Mouse (Mus musculus) midbrain, embryonic 15.5 days (tissue): ENCODE data around the gene Tm4sf5. TPM values are rescaled to one million over a fixed set of nuclear protein-coding genes. Genes with fewer than 3 reads are reported as not detected.

ENCODE experiments used
- polyA plus RNA-seq: library from polyadenylated mRNA; unstranded; fragments of >200 nt; fragmentation: Nextera tagmentation; extraction: Ambion mirVana; gene quantifications from 2 replicates; pipeline ENCODE4 v1.2.1, GENCODE M21; 2015

Gene Tm4sf5
- polyA plus RNA-seq, 1 experiment from 2014 or later: 3.8 TPM

Other genes starting within 250 kb of the Tm4sf5 start
- gene Alox12, start 249.9 kb upstream of the Tm4sf5 start, polyA plus RNA-seq: 0.49 and 0.74 TPM in 2 replicates
- 0.22 TPM in 1 of 2 replicates, not detected in the other for gene Alox12e, start 182.6 kb upstream of the Tm4sf5 start, polyA plus RNA-seq
- 0.06 TPM in 1 of 2 replicates, not detected in the other for gene Alox15, start 153.2 kb upstream of the Tm4sf5 start, polyA plus RNA-seq
- gene Pelp1, start 95.2 kb upstream of the Tm4sf5 start, polyA plus RNA-seq: 32.6 and 33.8 TPM in 2 replicates
- gene Arrb2, start 72.6 kb upstream of the Tm4sf5 start, polyA plus RNA-seq: 53.6 and 53.8 TPM in 2 replicates
- 46.2 and 49.5 TPM in 2 replicates for gene Med11, start 53.3 kb upstream of the Tm4sf5 start, polyA plus RNA-seq
- gene Zmynd15, start 45.8 kb upstream of the Tm4sf5 start, polyA plus RNA-seq: 0.61 and 0.62 TPM in 2 replicates
- gene Cxcl16, start 45.3 kb upstream of the Tm4sf5 start, polyA plus RNA-seq: 2.5 and 2.9 TPM in 2 replicates
- gene Vmo1, start 9.4 kb downstream of the Tm4sf5 start, polyA plus RNA-seq: 0.46 TPM in 1 of 2 replicates, not detected in the other
- 0.14 and 0.27 TPM in 2 replicates for gene Gltpd2, start 14.0 kb downstream of the Tm4sf5 start, polyA plus RNA-seq
- gene Psmb6, start 20.1 kb downstream of the Tm4sf5 start, polyA plus RNA-seq: 777 and 795 TPM in 2 replicates
- gene Gm40193, start 27.7 kb downstream of the Tm4sf5 start, polyA plus RNA-seq: not detected in 2 replicates
- 13.8 and 14.8 TPM in 2 replicates for gene Pld2, start 34.8 kb downstream of the Tm4sf5 start, polyA plus RNA-seq
- 17.9 and 18.7 TPM in 2 replicates for gene Mink1, start 57.6 kb downstream of the Tm4sf5 start, polyA plus RNA-seq
- gene 4930544D05Rik, start 110.6 kb downstream of the Tm4sf5 start, polyA plus RNA-seq: not detected in 2 replicates
- gene Chrne, start 114.0 kb downstream of the Tm4sf5 start, polyA plus RNA-seq: not detected in 2 replicates
- gene Gp1ba, start 133.9 kb downstream of the Tm4sf5 start, polyA plus RNA-seq: 0.11 and 0.14 TPM in 2 replicates
- 114 and 122 TPM in 2 replicates for gene Rnf167, start 142.0 kb downstream of the Tm4sf5 start, polyA plus RNA-seq
- 180 and 181 TPM in 2 replicates for gene Slc25a11, start 142.2 kb downstream of the Tm4sf5 start, polyA plus RNA-seq
- 659 and 665 TPM in 2 replicates for gene Pfn1, start 149.4 kb downstream of the Tm4sf5 start, polyA plus RNA-seq
- gene Eno3, start 152.0 kb downstream of the Tm4sf5 start, polyA plus RNA-seq: 8.0 and 8.3 TPM in 2 replicates
- 171 and 173 TPM in 2 replicates for gene Spag7, start 164.2 kb downstream of the Tm4sf5 start, polyA plus RNA-seq
- 23.5 and 25.0 TPM in 2 replicates for gene Camta2, start 182.9 kb downstream of the Tm4sf5 start, polyA plus RNA-seq
- gene Inca1, start 194.9 kb downstream of the Tm4sf5 start, polyA plus RNA-seq: 1.0 and 1.7 TPM in 2 replicates
- 1.9 TPM in 2 replicates for gene Kif1c, start 195.3 kb downstream of the Tm4sf5 start, polyA plus RNA-seq